Mouse (Mus musculus) CD4-positive, CD25-positive, alpha-beta regulatory T cell (primary cell): ENCODE results near the gene Aldh4a1. TPM values are rescaled to one million over a fixed set of nuclear protein-coding genes. Genes with fewer than 3 reads are reported as not detected.

Source experiments
- polyA plus RNA-seq: library from polyadenylated mRNA; unstranded; fragments of 100-300 nt; shearing (Covaris generic); gene quantifications from one replicate; pipeline ENCODE4 v1.2.1, GENCODE M21; 2017

Aldh4a1 gene
- 25.3 TPM for polyA plus RNA-seq

GRCm38 (mm10) chr4:139622373-139623282 lies at the start of gene Aldh4a1:
Aldh4a1 (plus strand) TSS chr4:139622866.

GRCm38 (mm10) chr4:139602357-139603244 lies 20.1 kb upstream of the Aldh4a1 start, which contains the start of gene Gm21969:
Gm21969 (plus strand) TSS chr4:139603186.

GRCm38 (mm10) chr4:139653238-139653637 lies 30.6 kb downstream of the Aldh4a1 start, which contains the start of gene Tas1r2:
Tas1r2 (plus strand) TSS chr4:139653538.

Other genes starting within 250 kb of the Aldh4a1 start
- 4.7 TPM for gene Iffo2, start 92.3 kb upstream of the Aldh4a1 start, polyA plus RNA-seq
- gene Gm21969, start 19.7 kb upstream of the Aldh4a1 start, polyA plus RNA-seq: not detected
- not detected for gene Tas1r2, start 30.7 kb downstream of the Aldh4a1 start, polyA plus RNA-seq
- not detected for gene Pax7, start 210.7 kb downstream of the Aldh4a1 start, polyA plus RNA-seq